Mouse (Mus musculus): ENCODE data around the gene Tmem260. TPM values are rescaled to one million over a fixed set of nuclear protein-coding genes. Genes with fewer than 3 reads are reported as not detected.
A peak's percentile ranks its signal among the peaks of the same experiment; 100 is the strongest.

The Tmem260 gene
- 17.2 and 18.2 TPM in 2 replicates for polyA plus RNA-seq (2016; fragmentation: Nextera tagmentation; extraction: Ambion mirVana)

DNA sequence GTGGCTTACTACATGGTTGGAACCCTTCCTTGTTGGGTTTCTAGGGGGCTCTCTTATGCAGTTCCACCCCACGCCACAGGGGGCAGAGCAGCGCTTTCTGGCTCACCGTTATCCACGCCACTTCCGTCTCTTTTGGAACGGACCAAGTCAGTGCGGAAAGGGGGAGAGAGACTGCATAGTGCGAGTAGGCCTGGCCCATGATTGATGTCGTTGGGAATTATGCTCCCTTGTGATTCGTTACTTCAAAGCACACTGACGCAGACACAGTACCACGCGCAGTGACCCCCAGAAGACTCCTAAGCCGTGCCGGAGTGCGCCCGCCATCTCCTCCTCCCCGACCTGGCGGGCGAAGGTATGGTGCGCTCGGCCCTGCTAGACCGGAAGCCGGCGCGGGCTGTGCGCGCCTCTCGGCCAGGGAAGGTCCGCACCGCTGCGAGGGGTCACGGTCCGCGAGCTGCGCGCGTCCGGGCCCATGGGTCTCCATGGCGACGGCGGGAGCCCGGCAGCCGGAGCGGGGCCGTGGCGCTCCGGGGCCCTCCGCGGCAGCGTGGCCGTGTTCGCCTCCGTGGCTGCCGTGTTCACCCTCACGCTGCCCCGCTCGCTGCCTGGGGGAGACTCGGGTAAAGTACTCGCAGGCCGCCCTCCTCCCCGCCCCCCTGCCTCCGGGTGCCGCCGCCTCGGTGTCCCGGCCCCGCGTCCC lies at the start of gene Tmem260:
TSS of gene Tmem260 (plus strand) at position 141 of the 700 bp plus-strand sequence.
- Histone ChIP-seq H3K27ac (ENCODE audit: poor library complexity, severe bottlenecking) (peak within 1 kb of the TSS; percentile 63), H3K36me3 (no peaks in the 10 kb centered on the region), H3K27me3 (replicated peaks) (no peaks in the 10 kb centered on the region), H3K4me2 (peak within 1 kb of the TSS; percentile 70), H3K9me3 (replicated peaks) (no peaks in the 10 kb centered on the region), H3K4me1 (replicated peaks) (peaks cover 8% of the 10 kb centered on the region; the same call in 1 of the 2 replicates), H3K4me3 (peak within 1 kb of the TSS; percentile 84), H3K9ac (peak within 1 kb of the TSS; percentile 91)
- WGBS: under 1% methylated on average over 67 of the region's 69 CpGs
- peak; percentile 99 for ATAC-seq (ENCODE audit: insufficient number of reproducible peaks, low FRiP score)

DNA sequence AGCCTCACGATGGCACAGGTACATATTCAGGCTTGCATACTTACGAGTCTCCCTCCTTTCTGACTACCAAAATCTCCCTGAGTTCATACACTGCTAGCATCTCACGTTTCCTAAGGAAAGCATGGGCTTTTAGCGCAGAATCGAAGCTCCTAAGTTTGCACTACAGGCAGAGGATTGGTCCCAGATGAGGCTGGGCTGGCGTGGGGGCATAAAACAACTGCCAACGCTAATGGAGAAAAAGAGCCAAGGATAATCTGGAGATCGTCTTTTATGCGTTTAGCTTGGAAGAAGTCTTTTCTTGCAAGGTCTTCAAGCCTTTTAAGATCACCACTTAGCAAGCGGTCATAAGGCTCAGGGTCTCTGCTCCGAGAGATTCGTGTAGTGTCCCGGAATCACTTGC lies 39.8 kb upstream of the Tmem260 start:
- Histone ChIP-seq H3K4me1 (replicated peaks) (no peaks in the 10 kb centered on the region), H3K4me2 (no peak overlapping the region), H3K27me3 (replicated peaks) (no peaks in the 10 kb centered on the region), H3K9me3 (replicated peaks) (no peaks in the 10 kb centered on the region), H3K4me3 (no peak overlapping the region), H3K27ac (ENCODE audit: poor library complexity, severe bottlenecking) (no peak overlapping the region), H3K36me3 (no peaks in the 10 kb centered on the region), H3K9ac (no peak overlapping the region)
- WGBS: 86% methylated on average over 13 of the region's 13 CpGs
- no peak for ATAC-seq (ENCODE audit: insufficient number of reproducible peaks, low FRiP score)

DNA sequence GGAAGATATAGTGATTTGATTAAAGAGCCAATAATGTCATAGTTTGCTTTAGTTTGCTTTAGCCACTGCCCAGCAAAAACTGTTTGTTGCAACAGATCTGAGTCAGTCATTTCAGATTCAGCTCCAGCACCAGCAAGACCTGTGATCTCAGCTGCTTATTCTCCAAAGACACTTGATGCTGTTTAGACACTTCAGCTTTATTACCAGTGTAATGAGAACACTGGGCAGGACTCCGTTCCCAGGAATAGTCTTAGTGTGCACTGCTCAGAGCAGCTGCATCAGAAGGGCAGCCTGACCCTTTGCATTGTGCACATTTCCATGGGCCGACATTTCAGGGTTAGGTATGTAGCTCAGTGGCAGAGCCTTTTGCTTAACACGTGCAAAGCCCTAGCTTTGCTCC lies 28.9 kb upstream of the Tmem260 start:
- ATAC-seq (ENCODE audit: insufficient number of reproducible peaks, low FRiP score): no peak
- H3K4me1 ChIP-seq (replicated peaks): peaks cover 9% of the 10 kb centered on the region
- no peaks in the 10 kb centered on the region for H3K27me3 ChIP-seq (replicated peaks)
- H3K4me3 ChIP-seq: no peak overlapping the region
- no peak overlapping the region for H3K4me2 ChIP-seq
- H3K36me3 ChIP-seq: no peaks in the 10 kb centered on the region
- H3K9me3 ChIP-seq (replicated peaks): no peaks in the 10 kb centered on the region
- no peak overlapping the region for H3K27ac ChIP-seq (ENCODE audit: poor library complexity, severe bottlenecking)
- 73% methylated on average over 3 of the region's 3 CpGs for WGBS
- H3K9ac ChIP-seq: no peak overlapping the region

DNA sequence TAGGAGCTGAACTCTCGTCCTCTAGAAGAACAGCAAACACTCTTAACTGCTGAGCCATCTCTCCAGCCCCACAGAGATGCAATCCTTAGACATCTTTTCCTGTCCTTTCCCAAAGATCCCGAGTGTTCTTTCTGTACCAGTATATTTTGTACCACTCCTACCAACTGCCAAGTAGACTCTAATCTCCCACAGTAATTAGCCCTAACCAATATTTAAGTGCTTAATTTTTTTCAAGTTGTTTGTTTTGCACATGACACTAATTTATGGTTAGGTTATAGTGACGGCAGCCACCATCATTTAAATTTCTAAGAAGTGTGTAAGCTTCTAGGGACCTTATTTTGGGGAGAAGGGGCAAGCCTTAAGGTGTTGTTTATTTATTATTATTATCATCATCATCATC lies 27.7 kb upstream of the Tmem260 start:
- no peak overlapping the region for H3K4me2 ChIP-seq
- 48% methylated on average over 3 of the region's 3 CpGs for WGBS
- no peaks in the 10 kb centered on the region for H3K27me3 ChIP-seq (replicated peaks)
- H3K9ac ChIP-seq: no peak overlapping the region
- no peak overlapping the region for H3K4me3 ChIP-seq
- peaks cover 14% of the 10 kb centered on the region for H3K4me1 ChIP-seq (replicated peaks)
- no peak for ATAC-seq (ENCODE audit: insufficient number of reproducible peaks, low FRiP score)
- no peak overlapping the region for H3K27ac ChIP-seq (ENCODE audit: poor library complexity, severe bottlenecking)
- H3K36me3 ChIP-seq: no peaks in the 10 kb centered on the region
- H3K9me3 ChIP-seq (replicated peaks): no peaks in the 10 kb centered on the region

DNA sequence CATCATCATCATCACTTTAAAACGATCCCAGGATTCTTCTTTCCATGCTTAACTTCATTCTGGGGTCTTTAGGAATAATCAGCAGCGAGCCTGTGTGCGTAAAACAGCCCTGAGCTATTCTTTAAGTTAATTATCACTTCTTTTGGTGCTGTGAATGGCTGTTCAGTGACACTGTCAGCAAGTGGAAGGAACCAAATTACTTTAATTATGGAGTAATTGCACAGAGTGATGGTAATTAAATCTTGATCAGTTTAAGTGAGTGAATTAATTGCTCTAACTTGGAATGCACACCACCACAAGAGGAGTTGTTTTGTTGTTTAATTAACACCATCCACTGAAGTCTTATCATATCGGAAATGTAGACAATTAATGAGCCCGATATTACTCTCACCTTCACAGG lies 27.3 kb upstream of the Tmem260 start:
- no peak for ATAC-seq (ENCODE audit: insufficient number of reproducible peaks, low FRiP score)
- no peak overlapping the region for H3K9ac ChIP-seq

DNA sequence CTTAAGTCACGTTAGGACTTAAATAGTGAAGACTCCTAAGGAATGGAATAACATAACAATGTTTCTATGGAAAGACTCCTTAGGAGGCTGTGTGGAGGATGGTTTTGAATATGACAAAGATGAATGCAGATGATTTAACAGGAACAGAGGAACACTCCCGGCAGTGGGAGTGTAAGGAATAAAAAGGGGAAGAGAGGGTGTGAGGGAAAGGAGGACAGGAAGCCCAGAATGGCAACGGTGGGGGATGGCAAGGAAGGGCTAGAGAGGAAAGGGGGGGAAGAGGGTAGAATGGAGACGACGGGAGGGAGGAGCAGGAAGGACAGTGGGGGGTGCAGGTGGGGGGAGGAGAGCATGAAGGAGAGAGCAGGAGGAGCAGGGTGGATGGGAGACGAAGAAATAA lies 24.4 kb upstream of the Tmem260 start:
- H3K4me1 ChIP-seq (replicated peaks): peaks cover 14% of the 10 kb centered on the region
- H3K27ac ChIP-seq (ENCODE audit: poor library complexity, severe bottlenecking): no peak overlapping the region
- no peaks in the 10 kb centered on the region for H3K9me3 ChIP-seq (replicated peaks)
- no peak overlapping the region for H3K9ac ChIP-seq
- 15% methylated on average over 6 of the region's 6 CpGs for WGBS
- H3K27me3 ChIP-seq (replicated peaks): no peaks in the 10 kb centered on the region
- no peaks in the 10 kb centered on the region for H3K36me3 ChIP-seq
- peak overlapping the region; percentile 22; the same call in 1 of the 2 replicates for H3K4me3 ChIP-seq
- ATAC-seq (ENCODE audit: insufficient number of reproducible peaks, low FRiP score): peak; percentile 48; the same call in 1 of the 2 replicates
- peak overlapping the region; percentile 70 for H3K4me2 ChIP-seq

More for the DNA sequence above, 27.3 kb upstream of the Tmem260 start:
- H3K4me1 ChIP-seq (replicated peaks): peaks cover 14% of the 10 kb centered on the region
- 78% methylated on average over 5 of the region's 5 CpGs for WGBS
- H3K36me3 ChIP-seq: no peaks in the 10 kb centered on the region
- H3K4me2 ChIP-seq: no peak overlapping the region
- H3K4me3 ChIP-seq: no peak overlapping the region
- H3K27me3 ChIP-seq (replicated peaks): no peaks in the 10 kb centered on the region
- no peak overlapping the region for H3K27ac ChIP-seq (ENCODE audit: poor library complexity, severe bottlenecking)
- no peaks in the 10 kb centered on the region for H3K9me3 ChIP-seq (replicated peaks)

DNA sequence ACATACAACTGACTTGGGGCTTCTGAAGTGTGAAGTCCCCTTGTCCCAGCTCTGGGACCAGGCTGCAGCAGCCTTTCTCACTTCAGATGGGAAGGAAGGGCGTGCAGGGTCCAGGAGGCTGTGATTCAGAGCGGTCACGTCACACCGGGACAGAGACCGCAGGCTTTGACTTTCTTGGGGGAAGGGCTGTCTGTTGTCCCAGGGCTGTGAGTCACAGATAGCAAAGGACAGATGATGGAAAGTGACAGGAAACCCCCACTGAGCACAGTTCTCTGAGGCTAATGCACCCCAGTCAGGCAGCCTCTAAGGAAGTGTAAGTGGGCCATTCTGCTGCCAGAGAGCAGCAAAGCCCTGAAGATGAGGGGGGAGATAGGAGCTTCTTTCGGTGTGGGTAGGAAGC lies 23.9 kb upstream of the Tmem260 start:
- H3K4me3 ChIP-seq: peak overlapping the region; percentile 22
- peaks cover 14% of the 10 kb centered on the region for H3K4me1 ChIP-seq (replicated peaks)
- no peaks in the 10 kb centered on the region for H3K27me3 ChIP-seq (replicated peaks)
- no peak overlapping the region for H3K27ac ChIP-seq (ENCODE audit: poor library complexity, severe bottlenecking)
- peak overlapping the region; percentile 70 for H3K4me2 ChIP-seq
- ATAC-seq (ENCODE audit: insufficient number of reproducible peaks, low FRiP score): peak; percentile 87
- 4% methylated on average over 6 of the region's 6 CpGs for WGBS
- H3K36me3 ChIP-seq: no peaks in the 10 kb centered on the region
- H3K9ac ChIP-seq: peak overlapping the region; percentile 34; the same call in 1 of the 2 replicates
- H3K9me3 ChIP-seq (replicated peaks): no peaks in the 10 kb centered on the region

DNA sequence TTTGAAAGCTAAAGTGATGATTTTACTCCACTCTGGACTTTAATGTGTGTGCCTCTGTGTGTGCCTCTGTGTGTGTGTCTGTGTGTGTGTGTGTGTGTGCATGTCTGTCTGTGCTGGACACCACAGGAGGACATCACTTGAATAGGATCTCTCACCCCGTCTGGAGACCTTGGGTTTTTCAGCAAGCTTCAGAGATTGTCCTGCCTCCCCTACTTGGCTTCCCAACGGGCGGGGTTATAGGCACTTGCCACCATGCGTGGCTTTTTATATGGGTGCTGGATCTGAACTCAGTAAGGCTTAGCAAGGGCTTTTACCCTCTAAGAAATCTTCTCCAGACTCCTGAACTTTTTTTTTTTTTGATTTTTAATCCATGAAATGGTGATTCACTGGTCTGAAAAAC lies 23.5 kb upstream of the Tmem260 start:
- Histone ChIP-seq H3K4me3 (peak overlapping the region; percentile 22), H3K4me1 (replicated peaks) (peaks cover 14% of the 10 kb centered on the region), H3K4me2 (peak overlapping the region; percentile 70), H3K27me3 (replicated peaks) (no peaks in the 10 kb centered on the region), H3K36me3 (no peaks in the 10 kb centered on the region), H3K9ac (peak overlapping the region; percentile 34; the same call in 1 of the 2 replicates), H3K9me3 (replicated peaks) (no peaks in the 10 kb centered on the region), H3K27ac (ENCODE audit: poor library complexity, severe bottlenecking) (no peak overlapping the region)
- 22% methylated on average over 4 of the region's 4 CpGs for WGBS
- no peak for ATAC-seq (ENCODE audit: insufficient number of reproducible peaks, low FRiP score)

DNA sequence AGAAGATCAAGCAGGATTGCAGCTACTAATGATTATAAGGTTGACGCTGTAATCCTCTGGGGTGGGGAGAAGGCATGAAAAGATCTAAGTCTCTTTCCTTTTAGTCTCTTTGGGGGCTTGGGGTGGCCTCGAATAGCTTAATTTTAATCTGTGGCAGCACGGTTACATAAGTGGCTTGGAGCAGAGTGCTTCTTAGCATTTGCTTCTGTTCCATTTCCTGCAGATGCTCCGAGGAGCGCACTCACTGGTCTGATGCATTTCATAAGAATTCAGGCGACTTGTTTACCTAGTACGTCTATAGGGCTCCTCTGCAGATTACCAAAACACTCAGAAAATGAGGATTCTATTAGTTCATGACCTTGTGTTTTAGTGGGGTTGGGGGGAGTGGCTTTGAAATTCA lies 23.0 kb upstream of the Tmem260 start:
- Histone ChIP-seq H3K4me2 (no peak overlapping the region), H3K9me3 (replicated peaks) (no peaks in the 10 kb centered on the region), H3K27ac (ENCODE audit: poor library complexity, severe bottlenecking) (no peak overlapping the region), H3K4me1 (replicated peaks) (peaks cover 14% of the 10 kb centered on the region), H3K27me3 (replicated peaks) (no peaks in the 10 kb centered on the region), H3K4me3 (no peak overlapping the region), H3K36me3 (no peaks in the 10 kb centered on the region), H3K9ac (no peak overlapping the region)
- no peak for ATAC-seq (ENCODE audit: insufficient number of reproducible peaks, low FRiP score)
- WGBS: 50% methylated on average over 7 of the region's 7 CpGs

DNA sequence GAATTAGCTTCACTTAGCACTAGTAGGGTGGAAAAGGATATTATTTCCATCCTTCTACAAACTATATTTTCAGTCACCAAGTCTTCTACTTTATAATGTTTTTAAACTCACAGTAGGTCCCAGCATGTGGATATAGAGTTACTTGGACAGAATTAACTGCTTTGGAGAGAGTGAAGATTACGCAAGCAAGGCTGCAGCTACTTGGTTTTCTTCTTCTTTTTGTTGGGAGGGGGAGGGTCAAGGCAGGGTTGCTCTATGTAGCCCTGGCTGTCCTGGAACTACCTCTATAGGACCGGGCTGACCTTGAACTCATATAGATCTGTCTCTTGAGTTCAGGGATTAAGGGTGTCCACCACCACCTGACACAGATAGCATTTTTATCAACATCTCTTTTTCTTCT lies 13.9 kb upstream of the Tmem260 start:
- WGBS: 86% methylated on average over 2 of the region's 2 CpGs
- Histone ChIP-seq H3K36me3 (no peaks in the 10 kb centered on the region), H3K27ac (ENCODE audit: poor library complexity, severe bottlenecking) (no peak overlapping the region), H3K4me2 (no peak overlapping the region), H3K9ac (no peak overlapping the region), H3K4me1 (replicated peaks) (no peaks in the 10 kb centered on the region), H3K27me3 (replicated peaks) (peaks cover 5% of the 10 kb centered on the region; the same call in 1 of the 2 replicates), H3K4me3 (no peak overlapping the region), H3K9me3 (replicated peaks) (no peaks in the 10 kb centered on the region)
- ATAC-seq (ENCODE audit: insufficient number of reproducible peaks, low FRiP score): no peak

DNA sequence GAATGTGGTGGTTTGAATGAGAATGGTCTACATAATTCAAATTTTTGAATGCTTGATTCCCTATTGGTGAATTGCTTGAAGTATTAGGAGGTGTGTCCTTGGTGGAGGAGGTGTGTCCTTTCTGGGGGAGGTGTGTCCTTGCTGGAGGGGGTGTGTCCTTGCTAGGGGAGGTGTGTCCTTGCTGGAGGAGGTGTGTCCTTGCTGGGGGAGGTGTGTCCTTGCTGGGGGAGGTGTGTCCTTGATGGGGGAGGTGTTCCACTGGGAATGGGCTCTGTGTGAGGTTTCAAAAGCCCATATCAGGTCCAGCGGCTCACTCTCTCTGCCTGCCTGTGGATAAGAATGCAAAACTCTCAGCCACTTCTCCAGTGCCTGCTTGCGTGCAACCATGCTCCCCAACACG lies 2.1 kb upstream of the Tmem260 start:
- WGBS: 29% methylated on average over 3 of the region's 3 CpGs
- no peak overlapping the region for H3K9ac ChIP-seq

More for the DNA sequence above, 2.1 kb upstream of the Tmem260 start:
- no peak for ATAC-seq (ENCODE audit: insufficient number of reproducible peaks, low FRiP score)
- H3K27ac ChIP-seq (ENCODE audit: poor library complexity, severe bottlenecking): no peak overlapping the region
- no peaks in the 10 kb centered on the region for H3K9me3 ChIP-seq (replicated peaks)
- no peak overlapping the region for H3K4me2 ChIP-seq
- peaks cover 8% of the 10 kb centered on the region; the same call in 1 of the 2 replicates for H3K4me1 ChIP-seq (replicated peaks)
- no peaks in the 10 kb centered on the region for H3K36me3 ChIP-seq
- H3K27me3 ChIP-seq (replicated peaks): no peaks in the 10 kb centered on the region
- H3K4me3 ChIP-seq: no peak overlapping the region
